Mouse (Mus musculus): Measurements from ENCODE around the gene Vsig8. TPM values are rescaled to one million over a fixed set of nuclear protein-coding genes. Genes with fewer than 3 reads are reported as not detected.

Gene Vsig8
- polyA plus RNA-seq, 1 experiment from 2014 or later, result not detected

DNA sequence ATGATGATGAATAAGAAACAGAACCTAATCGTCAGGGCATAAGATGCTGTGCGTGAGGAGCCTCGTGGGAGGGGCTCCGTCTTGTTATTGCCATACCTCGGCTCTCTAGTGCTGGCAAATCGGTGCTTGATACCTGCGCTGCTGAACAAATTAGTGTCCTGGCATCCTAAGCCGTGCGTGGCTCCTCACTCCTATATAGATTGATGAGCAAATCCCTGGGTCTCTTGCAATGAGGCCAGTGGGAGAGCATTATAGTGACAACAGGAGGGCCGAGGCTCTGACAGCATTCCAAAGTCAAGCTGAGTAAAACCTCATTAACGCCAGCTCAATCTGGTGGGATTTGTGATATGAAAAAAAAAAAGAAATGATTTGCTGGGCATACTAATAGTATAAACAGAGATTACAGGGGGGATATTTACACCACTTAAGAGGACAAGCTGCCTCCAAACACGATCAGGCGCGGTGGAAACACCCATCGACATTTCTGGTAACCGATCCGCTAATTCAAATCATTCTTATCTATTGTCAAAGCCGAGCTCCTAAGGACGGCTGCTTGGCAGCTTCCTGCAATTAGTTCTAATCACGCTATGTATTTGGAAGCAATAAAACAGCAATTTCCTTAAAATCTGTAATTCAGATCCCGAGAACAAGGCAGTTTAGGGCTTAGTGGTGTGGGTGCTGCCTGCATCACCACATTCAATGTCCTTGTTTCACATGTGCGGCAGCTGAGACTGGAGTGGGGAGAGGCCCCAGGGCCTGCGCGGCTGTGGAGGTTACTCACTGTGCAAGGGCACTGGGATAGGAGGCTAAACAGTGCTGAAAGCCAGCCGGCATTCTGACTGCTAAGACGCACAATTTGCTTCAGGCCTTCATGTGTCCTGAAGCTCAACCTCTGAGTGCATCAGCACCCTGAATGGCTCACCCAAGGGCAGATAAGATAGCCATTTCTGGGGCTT is 30.2 kb downstream of the Vsig8 start:
- H3K9ac ChIP-seq (ENCODE audit: low read length), result 0 out of 2 replicates have a peak overlapping the region, but pooled peaks have one; percentile 6
- H3K4me3 ChIP-seq (ENCODE audit: low read depth, low read length), result no peak overlapping the region
- H3K4me1 ChIP-seq (replicated peaks; ENCODE audit: control insufficient read depth, insufficient read depth, low read length), result no peaks in the 10 kb centered on the region; the same call in 1 of the 2 replicates
- H3K4me2 ChIP-seq (ENCODE audit: low read depth, low read length, severe bottlenecking), result 0 out of 2 replicates have a peak overlapping the region, but pooled peaks have one; percentile 8
- ATAC-seq (replicated peaks; ENCODE audit: low FRiP score) (peak; percentile 71), DNase-seq (ENCODE audit: low spot score) (peak; percentile 61)
- peaks cover 2% of the 10 kb centered on the region; the same call in 1 of the 2 replicates for H3K27me3 ChIP-seq (ENCODE audit: control insufficient read depth, insufficient read depth, low read length)
- WGBS, result 13% methylated on average over 26 of the region's 26 CpGs
- no peak overlapping the region for H3K27ac ChIP-seq (ENCODE audit: low read depth, low read length)
- H3K9me3 ChIP-seq (ENCODE audit: control insufficient read depth, low read length), result no peaks in the 10 kb centered on the region
- no peaks in the 10 kb centered on the region for H3K36me3 ChIP-seq (ENCODE audit: control insufficient read depth, insufficient read depth, low read length)

DNA sequence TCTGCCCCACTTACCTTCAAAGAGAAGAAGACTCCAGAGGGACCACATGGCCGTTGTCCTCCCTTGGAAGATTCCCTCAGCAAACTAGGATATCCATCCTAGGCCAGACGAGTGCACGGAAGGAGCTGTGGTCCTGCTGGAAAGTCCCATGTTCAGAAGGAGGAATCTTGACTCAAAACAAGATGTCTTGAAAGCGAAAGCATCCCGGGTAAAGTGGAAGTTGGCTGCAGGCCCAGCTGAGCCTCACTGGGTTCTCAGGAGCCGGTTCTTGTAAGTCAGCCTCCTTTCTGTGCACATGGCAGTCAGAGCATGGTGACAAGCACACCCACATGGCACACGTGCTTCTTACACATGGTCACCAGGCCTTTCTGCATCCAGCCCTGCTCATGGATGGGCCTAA is 34.6 kb downstream of the Vsig8 start, which contains the start of gene Slamf8:
TSS of gene Slamf8 (minus strand) at position 184 of the 400 bp plus-strand sequence.
- Histone ChIP-seq H3K9me3 (ENCODE audit: control insufficient read depth, low read length) (no peaks in the 10 kb centered on the region), H3K4me1 (replicated peaks; ENCODE audit: control insufficient read depth, insufficient read depth, low read length) (no peaks in the 10 kb centered on the region; the same call in 1 of the 2 replicates), H3K4me2 (ENCODE audit: low read depth, low read length, severe bottlenecking) (no peak within 1 kb of the TSS), H3K27me3 (ENCODE audit: control insufficient read depth, insufficient read depth, low read length) (no peaks in the 10 kb centered on the region), H3K36me3 (ENCODE audit: control insufficient read depth, insufficient read depth, low read length) (no peaks in the 10 kb centered on the region), H3K27ac (ENCODE audit: low read depth, low read length) (no peak within 1 kb of the TSS), H3K4me3 (ENCODE audit: low read depth, low read length) (no peak within 1 kb of the TSS), H3K9ac (ENCODE audit: low read length) (no peak within 1 kb of the TSS)
- no peak for DNase-seq (ENCODE audit: low spot score)
- WGBS, result 87% methylated on average over 7 of the region's 7 CpGs
- no peak for ATAC-seq (replicated peaks; ENCODE audit: low FRiP score)

DNA sequence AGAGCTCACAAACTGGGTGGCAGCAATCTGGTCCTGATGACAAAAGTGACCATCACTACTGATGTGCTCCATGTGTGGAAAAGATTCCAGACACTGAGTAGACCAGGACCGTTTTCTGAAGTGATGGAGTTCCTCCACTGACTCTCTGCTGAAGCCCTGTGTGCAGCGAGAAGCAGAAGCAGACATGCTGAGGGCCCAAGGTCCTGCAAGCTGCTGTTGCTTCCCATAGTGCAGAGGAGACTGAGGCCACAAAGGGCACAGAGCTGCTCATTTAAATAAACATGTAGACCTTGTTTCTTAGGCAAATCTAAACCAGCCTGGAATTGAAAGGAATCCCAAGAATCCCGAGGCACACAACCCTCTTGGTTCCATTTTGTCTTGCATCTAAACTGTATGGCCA is 37.6 kb downstream of the Vsig8 start:
- Histone ChIP-seq H3K4me3 (ENCODE audit: low read depth, low read length) (no peak overlapping the region), H3K36me3 (ENCODE audit: control insufficient read depth, insufficient read depth, low read length) (no peaks in the 10 kb centered on the region), H3K4me1 (replicated peaks; ENCODE audit: control insufficient read depth, insufficient read depth, low read length) (no peaks in the 10 kb centered on the region), H3K27ac (ENCODE audit: low read depth, low read length) (no peak overlapping the region), H3K9ac (ENCODE audit: low read length) (no peak overlapping the region), H3K27me3 (ENCODE audit: control insufficient read depth, insufficient read depth, low read length) (no peaks in the 10 kb centered on the region), H3K9me3 (ENCODE audit: control insufficient read depth, low read length) (no peaks in the 10 kb centered on the region), H3K4me2 (ENCODE audit: low read depth, low read length, severe bottlenecking) (no peak overlapping the region)
- DNase-seq (ENCODE audit: low spot score) (no peak), ATAC-seq (replicated peaks; ENCODE audit: low FRiP score) (no peak)
- 71% methylated on average over 3 of the region's 3 CpGs for WGBS

DNA sequence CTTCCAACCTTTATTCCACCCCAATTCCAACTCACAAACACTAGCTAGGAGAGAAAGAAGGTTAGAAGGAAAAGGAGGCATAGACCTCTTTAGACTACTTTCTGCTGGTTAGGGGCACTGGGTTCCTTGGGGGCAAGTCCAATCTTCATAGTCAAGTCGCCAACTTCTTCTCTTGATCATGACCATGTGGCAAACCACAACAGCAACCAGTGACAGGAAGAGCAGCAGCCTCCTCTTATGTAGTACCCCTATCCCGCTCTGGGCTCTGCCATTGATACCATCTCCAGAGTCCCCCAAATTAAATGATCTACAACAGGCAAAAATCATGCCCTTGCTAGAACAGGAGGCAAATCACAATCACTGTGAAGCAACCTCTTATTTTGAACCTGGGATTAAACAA is 38.2 kb downstream of the Vsig8 start:
- H3K27me3 ChIP-seq (ENCODE audit: control insufficient read depth, insufficient read depth, low read length), result no peaks in the 10 kb centered on the region
- no peaks in the 10 kb centered on the region for H3K4me1 ChIP-seq (replicated peaks; ENCODE audit: control insufficient read depth, insufficient read depth, low read length)
- H3K9ac ChIP-seq (ENCODE audit: low read length), result no peak overlapping the region
- no peak overlapping the region for H3K4me2 ChIP-seq (ENCODE audit: low read depth, low read length, severe bottlenecking)
- no peak overlapping the region for H3K4me3 ChIP-seq (ENCODE audit: low read depth, low read length)
- WGBS, result 91% methylated on average over 2 of the region's 2 CpGs
- DNase-seq (ENCODE audit: low spot score) (no peak), ATAC-seq (replicated peaks; ENCODE audit: low FRiP score) (no peak)
- no peaks in the 10 kb centered on the region for H3K36me3 ChIP-seq (ENCODE audit: control insufficient read depth, insufficient read depth, low read length)
- H3K27ac ChIP-seq (ENCODE audit: low read depth, low read length), result no peak overlapping the region
- H3K9me3 ChIP-seq (ENCODE audit: control insufficient read depth, low read length), result no peaks in the 10 kb centered on the region

GRCm38 (mm10) chr1:172594495-172594894 is 38.8 kb downstream of the Vsig8 start:
- H3K4me2 ChIP-seq (ENCODE audit: low read depth, low read length, severe bottlenecking), result no peak overlapping the region
- H3K4me1 ChIP-seq (replicated peaks; ENCODE audit: control insufficient read depth, insufficient read depth, low read length), result no peaks in the 10 kb centered on the region
- no peaks in the 10 kb centered on the region for H3K9me3 ChIP-seq (ENCODE audit: control insufficient read depth, low read length)
- H3K27ac ChIP-seq (ENCODE audit: low read depth, low read length), result no peak overlapping the region
- DNase-seq (ENCODE audit: low spot score) (peak; percentile 66), ATAC-seq (replicated peaks; ENCODE audit: low FRiP score) (peak; percentile 53; the same call in 1 of the 2 replicates)
- H3K36me3 ChIP-seq (ENCODE audit: control insufficient read depth, insufficient read depth, low read length), result no peaks in the 10 kb centered on the region
- no peak overlapping the region for H3K9ac ChIP-seq (ENCODE audit: low read length)
- H3K27me3 ChIP-seq (ENCODE audit: control insufficient read depth, insufficient read depth, low read length), result no peaks in the 10 kb centered on the region
- no peak overlapping the region for H3K4me3 ChIP-seq (ENCODE audit: low read depth, low read length)

- H3K27ac ChIP-seq (ENCODE audit: low read depth, low read length), result no peak within 1 kb of the TSS
- H3K4me1 ChIP-seq (replicated peaks; ENCODE audit: control insufficient read depth, insufficient read depth, low read length), result no peaks in the 10 kb centered on the region
- H3K36me3 ChIP-seq (ENCODE audit: control insufficient read depth, insufficient read depth, low read length), result no peaks in the 10 kb centered on the region
- DNase-seq (ENCODE audit: low spot score) (peak; percentile 40), ATAC-seq (replicated peaks; ENCODE audit: low FRiP score) (no peak)
- H3K4me3 ChIP-seq (ENCODE audit: low read depth, low read length), result no peak within 1 kb of the TSS
- H3K9ac ChIP-seq (ENCODE audit: low read length), result no peak within 1 kb of the TSS
- 81% methylated on average over 1 of the region's 1 CpGs for WGBS
- H3K9me3 ChIP-seq (ENCODE audit: control insufficient read depth, low read length), result no peaks in the 10 kb centered on the region
- no peaks in the 10 kb centered on the region for H3K27me3 ChIP-seq (ENCODE audit: control insufficient read depth, insufficient read depth, low read length)
- no peak within 1 kb of the TSS for H3K4me2 ChIP-seq (ENCODE audit: low read depth, low read length, severe bottlenecking)
Measured at GRCm38 (mm10) chr1:172602326-172602725, 46.6 kb downstream of the Vsig8 start, which contains the start of gene Fcrl6. TSS of gene Fcrl6 (minus strand) at chr1:172602551.

GRCm38 (mm10) chr1:172611304-172611703 is 55.6 kb downstream of the Vsig8 start:
- DNase-seq (ENCODE audit: low spot score), result peak; percentile 41
- no peak for ATAC-seq (replicated peaks; ENCODE audit: low FRiP score)

GRCm38 (mm10) chr1:172612745-172613144 is 57.0 kb downstream of the Vsig8 start:
- WGBS, result 39% methylated on average over 1 of the region's 1 CpGs

More at GRCm38 (mm10) chr1:172611304-172611703, 55.6 kb downstream of the Vsig8 start:
- no peak overlapping the region for H3K27ac ChIP-seq (ENCODE audit: low read depth, low read length)
- H3K36me3 ChIP-seq (ENCODE audit: control insufficient read depth, insufficient read depth, low read length), result no peaks in the 10 kb centered on the region
- no peaks in the 10 kb centered on the region for H3K4me1 ChIP-seq (replicated peaks; ENCODE audit: control insufficient read depth, insufficient read depth, low read length)
- H3K9me3 ChIP-seq (ENCODE audit: control insufficient read depth, low read length), result no peaks in the 10 kb centered on the region
- H3K27me3 ChIP-seq (ENCODE audit: control insufficient read depth, insufficient read depth, low read length), result no peaks in the 10 kb centered on the region
- H3K9ac ChIP-seq (ENCODE audit: low read length), result no peak overlapping the region
- 90% methylated on average over 10 of the region's 10 CpGs for WGBS
- H3K4me3 ChIP-seq (ENCODE audit: low read depth, low read length), result no peak overlapping the region
- no peak overlapping the region for H3K4me2 ChIP-seq (ENCODE audit: low read depth, low read length, severe bottlenecking)

More at GRCm38 (mm10) chr1:172612745-172613144, 57.0 kb downstream of the Vsig8 start:
- no peak overlapping the region for H3K27ac ChIP-seq (ENCODE audit: low read depth, low read length)
- no peaks in the 10 kb centered on the region for H3K9me3 ChIP-seq (ENCODE audit: control insufficient read depth, low read length)
- no peaks in the 10 kb centered on the region for H3K36me3 ChIP-seq (ENCODE audit: control insufficient read depth, insufficient read depth, low read length)
- peak; percentile 38 for DNase-seq (ENCODE audit: low spot score)
- no peak for ATAC-seq (replicated peaks; ENCODE audit: low FRiP score)
- H3K27me3 ChIP-seq (ENCODE audit: control insufficient read depth, insufficient read depth, low read length), result no peaks in the 10 kb centered on the region
- H3K4me3 ChIP-seq (ENCODE audit: low read depth, low read length), result no peak overlapping the region
- H3K9ac ChIP-seq (ENCODE audit: low read length), result no peak overlapping the region
- no peak overlapping the region for H3K4me2 ChIP-seq (ENCODE audit: low read depth, low read length, severe bottlenecking)
- no peaks in the 10 kb centered on the region; the same call in 1 of the 2 replicates for H3K4me1 ChIP-seq (replicated peaks; ENCODE audit: control insufficient read depth, insufficient read depth, low read length)

Data from forebrain, embryonic 11.5 days (tissue).